Mouse (Mus musculus) mouse trophoblast stem cell (cell line): ENCODE measurements around the gene Gpr39.

Source experiments
- in situ Hi-C, 2 experiments: fragments of 300-500 bp; cut with MseI, MboI; formaldehyde crosslinking; loops; 2 replicates in 1 of 2; 3 replicates in 1 of 2; pipeline ENCODE4 v1.15.1; 2025

Gene Gpr39

GRCm38 (mm10) chr1:125808426-125808825 is 131.6 kb downstream of the Gpr39 start:
- in situ Hi-C loops: no loop called here

DNA sequence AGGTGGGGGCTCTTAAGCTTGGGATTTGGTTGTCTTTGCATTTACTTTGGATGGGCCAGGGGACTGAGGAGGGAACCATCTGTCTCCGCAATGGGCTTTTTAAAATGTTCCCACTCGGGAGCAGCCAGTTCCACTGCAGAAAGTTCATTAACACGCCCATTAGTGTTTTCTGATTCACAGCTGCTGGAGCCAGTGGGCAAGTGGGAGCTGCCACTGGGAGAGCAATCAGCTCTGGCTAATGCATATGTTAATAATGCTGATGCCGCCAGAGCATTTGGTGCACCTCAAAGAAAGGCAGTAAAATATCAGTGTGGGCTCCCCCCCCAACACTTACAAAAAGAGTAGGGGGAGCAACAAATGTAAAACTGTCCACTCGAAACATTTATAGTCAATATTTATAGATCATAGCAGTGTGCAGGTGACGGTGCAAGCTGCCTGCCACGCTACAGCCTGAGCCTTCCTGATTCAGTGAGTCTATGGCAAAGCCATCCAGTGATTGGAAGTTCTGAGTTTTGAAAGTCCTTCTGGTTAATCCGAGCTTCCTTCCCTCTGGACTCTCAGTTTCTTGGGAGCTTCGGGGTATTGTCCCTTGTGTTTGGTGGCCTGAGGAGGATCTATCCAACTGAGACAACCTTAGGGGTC is 136.5 kb downstream of the Gpr39 start:
- in situ Hi-C loops: no loop called here

DNA sequence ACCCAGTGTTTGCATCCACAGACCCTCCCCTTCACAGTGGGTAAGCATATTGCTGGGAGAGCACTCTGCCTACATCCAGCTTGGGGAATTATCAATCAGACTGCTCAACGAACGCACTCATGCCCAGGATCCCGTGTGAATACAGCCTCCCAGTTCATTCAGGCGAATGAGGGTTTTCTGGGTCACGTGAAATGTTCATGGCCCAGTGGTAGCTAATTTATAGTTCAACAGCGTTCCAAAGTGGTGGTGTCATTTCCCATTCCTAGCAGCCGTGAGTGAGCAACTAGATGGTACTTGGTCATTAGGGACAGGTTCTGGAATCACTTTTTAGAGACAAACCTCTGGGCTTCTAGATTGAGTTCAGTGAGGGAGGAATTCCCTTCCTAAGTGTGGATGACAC is 144.3 kb downstream of the Gpr39 start:
- in situ Hi-C loops: no loop called here

- in situ Hi-C loops: no loop called here
Observed at GRCm38 (mm10) chr1:125823611-125824010, 146.8 kb downstream of the Gpr39 start.

GRCm38 (mm10) chr1:125837507-125837906 is 160.7 kb downstream of the Gpr39 start:
- in situ Hi-C loops: no loop called here

- in situ Hi-C loops: no loop called here
Observed at GRCm38 (mm10) chr1:125839746-125840392, 163.1 kb downstream of the Gpr39 start.

DNA sequence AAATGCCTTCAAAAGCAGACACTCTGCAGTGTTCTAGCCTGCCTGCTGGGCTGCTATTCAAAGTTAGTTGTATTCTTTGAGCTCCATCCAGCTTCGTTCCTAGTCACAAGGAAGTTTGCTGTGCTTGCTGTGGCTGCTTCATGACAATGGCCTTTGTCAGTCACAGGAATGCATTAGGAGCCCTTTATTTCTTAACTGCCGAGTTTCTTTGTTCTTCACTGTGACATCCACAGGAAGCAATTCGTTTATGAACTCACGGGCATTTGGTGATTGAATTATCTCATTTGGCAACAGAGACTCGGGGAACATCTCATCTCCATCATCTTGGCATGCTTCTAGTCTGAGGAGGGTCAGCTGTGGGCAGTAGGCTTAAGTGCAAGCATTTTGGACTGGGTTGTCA is 177.9 kb downstream of the Gpr39 start:
- in situ Hi-C loops: no loop called here

DNA sequence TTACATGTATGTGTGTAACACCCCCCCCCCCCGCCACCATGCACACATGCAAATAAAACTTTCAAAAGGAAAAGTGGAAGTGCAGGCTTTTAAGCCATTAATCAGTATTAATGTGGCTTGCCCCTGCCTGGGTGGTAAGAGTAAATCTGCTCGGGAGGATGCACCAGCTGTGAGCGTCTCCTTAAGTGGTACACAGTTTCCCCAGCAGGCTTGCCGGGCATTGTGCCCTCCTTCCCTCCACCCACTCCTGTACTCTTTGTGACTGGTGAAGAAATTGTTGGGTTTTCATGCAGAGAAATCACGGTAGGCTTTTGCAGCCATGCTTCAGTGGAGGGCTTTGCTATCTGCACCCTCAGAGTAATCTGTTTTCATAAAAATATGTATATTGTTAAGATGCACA is 181.8 kb downstream of the Gpr39 start:
- in situ Hi-C loops: no loop called here

- in situ Hi-C loops: no loop called here
Observed at GRCm38 (mm10) chr1:125870056-125870455, 193.3 kb downstream of the Gpr39 start.

DNA sequence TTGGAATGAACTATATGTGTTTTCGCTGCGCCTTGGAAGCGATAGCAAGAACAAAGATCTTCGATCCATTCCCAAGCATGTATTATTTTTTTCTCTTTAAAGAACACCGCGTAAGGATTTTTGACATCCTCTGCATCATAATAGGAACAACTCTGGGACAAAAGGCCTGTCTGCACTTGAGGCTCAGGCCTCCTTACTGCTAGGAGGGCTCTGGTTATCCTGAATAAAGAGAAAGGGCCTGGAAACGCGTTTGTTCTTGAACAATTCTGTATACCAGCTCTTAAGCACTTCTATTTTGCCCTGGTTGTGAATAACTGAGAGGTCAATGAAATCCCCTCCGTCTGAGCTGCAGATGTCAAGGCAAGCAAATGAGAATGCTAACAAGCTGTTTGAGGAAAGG is 216.4 kb downstream of the Gpr39 start:
- in situ Hi-C loops: no loop called here

DNA sequence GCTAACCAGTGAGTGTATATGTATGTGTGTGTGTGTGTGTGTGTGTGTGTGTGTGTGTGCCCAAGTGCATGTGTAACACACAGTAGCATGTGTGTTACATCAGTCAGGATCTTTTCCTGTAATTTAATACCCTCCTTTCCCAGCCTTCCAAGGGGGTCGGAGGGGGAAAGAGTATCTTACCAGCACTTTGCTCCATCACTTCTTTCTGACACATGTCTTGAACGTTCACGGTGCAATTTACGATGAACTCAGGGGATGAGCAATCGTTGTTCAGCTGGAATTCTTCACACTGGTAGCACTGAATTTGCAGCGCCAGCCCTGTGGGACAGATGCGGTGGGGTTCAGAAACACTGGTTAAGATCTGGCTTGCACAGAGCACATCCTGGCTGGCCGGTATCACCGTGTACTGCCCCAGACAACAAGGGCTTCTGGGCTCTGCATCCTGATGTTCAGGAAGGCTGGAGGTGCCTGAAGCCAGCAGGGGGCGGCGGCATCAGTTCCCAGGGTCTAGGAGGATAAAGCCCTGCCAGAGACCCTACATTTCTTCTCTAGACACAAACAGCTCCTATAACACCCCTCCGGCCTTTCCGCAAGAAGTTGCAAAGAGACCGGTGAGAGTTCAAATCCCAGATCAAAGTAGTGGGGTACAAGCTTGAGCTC is 233.5 kb downstream of the Gpr39 start:
- in situ Hi-C loops: no loop called here

DNA sequence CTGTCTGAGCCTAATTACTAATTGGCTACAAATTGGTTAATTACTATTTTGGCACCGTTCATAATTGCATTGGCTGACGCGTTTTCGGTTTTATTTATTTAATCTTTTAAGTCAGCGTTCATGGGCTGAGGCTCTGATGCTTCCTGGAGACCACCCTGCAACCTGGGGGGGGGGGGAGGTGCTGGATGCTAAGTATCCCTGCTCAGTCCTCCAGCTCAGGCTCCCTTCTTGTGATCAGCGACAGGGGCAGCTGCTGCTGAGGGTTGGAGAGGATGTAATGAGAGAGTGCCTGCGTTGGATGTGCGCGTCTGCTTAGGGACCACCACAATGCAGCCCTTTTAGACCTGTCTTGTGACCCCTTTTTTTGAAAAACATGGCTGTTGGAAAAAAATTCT is 234.1 kb downstream of the Gpr39 start:
- in situ Hi-C loops: no loop called here

DNA sequence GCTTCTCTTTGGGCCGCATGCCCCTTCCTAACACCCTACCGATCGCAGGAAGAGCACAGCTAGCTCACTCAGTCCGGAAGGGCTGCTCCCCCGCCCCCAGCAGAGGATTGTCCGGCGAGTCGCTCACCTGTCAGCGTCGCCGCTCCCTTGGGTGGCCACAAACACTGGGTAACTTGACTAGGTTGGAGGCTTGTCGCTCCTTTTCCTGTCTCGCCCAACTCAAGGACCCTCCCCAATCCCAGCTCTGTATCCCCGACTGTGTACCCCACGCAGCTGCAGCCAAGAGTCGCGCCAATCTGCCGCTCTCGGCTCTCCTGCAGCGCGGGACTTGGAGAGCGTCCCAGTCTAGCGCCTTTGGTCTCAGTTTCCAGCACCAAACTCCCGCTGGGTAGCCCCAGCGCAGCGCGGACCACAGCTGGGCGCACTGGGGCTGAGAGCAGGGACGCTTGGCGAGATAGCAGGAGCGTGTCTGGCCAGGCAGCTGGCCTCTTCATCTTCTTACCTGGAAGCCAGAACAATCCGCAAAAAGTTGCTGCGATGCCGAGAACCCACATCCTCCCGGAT is 234.6 kb downstream of the Gpr39 start:
- in situ Hi-C loops: no loop called here

DNA sequence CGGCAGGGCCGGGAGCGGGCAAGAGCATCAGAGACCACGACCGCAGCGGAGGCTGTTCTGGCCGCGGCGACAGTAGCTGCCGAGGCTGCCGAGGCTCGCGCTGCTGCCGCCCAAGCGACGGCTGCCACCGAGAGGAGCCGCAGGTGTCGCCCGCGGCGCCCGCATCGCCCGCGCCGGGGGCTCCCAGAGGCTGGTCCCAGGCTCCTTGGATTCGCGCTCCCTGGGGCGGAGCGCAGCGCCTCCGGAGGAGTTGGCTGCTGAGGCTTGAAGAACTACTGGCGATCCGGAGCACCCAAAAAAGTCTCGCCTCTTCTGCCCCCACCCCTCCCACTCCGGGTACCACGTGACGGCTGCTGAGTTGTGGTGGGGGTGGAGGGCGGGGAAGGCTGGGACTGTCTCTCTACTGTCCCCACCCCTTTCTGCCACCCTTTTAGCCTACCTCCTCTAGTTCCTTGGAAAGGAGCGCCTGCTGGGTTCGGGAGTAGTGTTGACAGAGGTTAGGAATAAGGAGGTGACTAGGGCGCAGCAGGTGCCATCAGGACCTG is 235.2 kb downstream of the Gpr39 start:
- in situ Hi-C loops: no loop called here

DNA sequence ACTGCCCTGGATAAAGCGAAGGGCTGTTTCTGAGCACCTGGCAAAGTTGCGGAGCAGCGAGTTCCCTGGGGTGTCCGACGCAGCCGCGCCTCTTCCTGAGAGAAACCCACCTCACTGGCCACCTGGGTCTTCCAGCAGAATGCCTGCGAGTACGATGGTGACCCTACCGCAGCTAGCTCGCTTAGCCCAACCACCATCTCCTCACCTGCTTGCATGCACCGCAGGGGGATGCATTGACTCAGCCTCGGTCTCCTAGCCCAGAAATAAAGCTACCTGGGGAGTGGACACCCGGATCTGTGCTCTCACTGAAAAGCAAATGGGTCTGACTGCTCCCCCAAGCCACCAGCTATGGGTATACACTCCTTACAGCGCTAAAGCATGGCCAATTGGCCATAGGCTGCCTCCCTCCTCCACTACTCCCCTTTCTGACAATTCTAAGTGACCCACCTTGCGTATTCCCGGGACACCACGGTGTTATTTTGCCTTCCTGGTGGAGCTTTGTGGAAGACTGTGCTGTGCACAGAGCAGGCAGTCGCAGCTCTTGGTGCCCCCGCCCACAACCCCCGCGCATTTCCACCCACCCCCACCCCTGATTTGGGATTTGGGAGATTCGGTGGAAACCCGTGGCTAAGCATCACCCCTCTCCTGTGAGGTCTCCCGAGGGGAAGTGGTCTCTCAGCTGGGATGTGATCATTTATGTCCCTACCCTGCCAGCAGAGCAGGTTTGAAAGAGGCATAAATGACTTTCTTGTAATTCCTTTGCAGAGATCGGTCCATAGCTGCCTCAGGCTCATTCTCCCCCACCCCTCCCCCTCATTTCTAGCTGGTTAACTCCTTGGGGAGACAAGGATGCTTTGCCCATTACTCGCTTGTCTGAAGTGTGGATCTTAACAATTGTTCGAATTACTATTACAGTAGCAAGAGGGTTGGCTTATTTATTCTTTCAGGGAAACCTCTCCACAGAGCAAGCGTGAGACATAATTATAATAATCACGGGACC is 236.1 kb downstream of the Gpr39 start, which contains the start of gene Lypd1:
Gene Lypd1, minus strand, starts transcription at position 501 of the 1,000 bp plus-strand sequence.
- in situ Hi-C loops: no loop called here

DNA sequence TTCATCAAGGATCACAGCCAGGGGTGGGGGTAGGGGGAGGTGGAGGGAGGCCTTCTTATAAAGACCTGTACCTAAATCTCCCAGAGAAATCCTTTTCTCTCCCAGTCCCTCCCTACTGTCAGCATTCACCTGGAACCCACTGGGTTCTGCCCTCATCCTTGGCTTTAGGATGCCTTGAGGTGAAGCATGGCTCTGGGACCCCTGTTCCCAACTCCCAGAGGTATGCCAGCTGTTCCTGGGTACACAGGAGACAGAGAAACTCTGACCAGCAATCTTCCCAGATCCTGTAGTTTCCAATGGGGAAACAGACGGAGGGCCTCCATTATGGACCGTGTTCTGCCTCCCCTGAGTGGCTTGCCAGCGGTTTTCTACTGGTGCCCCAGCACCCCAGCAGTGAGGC is 243.9 kb downstream of the Gpr39 start:
- in situ Hi-C loops: no loop called here

DNA sequence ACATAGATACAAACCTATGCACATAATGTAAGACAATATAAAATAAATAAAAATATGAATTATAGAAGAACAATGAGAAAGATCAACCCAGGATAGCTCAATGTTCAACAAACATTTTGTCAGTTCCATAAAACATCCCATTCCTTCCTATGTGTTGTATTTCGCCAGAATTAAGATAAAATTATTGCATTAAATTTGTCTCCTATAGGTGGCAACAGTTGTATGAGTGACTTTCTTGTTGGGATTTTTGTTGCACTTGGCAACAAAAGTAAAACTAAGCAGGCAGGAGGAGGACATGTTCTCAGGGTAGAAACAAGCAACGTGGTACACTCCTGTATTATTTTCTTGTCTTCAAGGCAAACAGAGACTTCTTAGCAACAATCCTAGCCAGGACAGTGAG is 246.3 kb downstream of the Gpr39 start:
- in situ Hi-C loops: no loop called here
